In the genomic region with DNA sequence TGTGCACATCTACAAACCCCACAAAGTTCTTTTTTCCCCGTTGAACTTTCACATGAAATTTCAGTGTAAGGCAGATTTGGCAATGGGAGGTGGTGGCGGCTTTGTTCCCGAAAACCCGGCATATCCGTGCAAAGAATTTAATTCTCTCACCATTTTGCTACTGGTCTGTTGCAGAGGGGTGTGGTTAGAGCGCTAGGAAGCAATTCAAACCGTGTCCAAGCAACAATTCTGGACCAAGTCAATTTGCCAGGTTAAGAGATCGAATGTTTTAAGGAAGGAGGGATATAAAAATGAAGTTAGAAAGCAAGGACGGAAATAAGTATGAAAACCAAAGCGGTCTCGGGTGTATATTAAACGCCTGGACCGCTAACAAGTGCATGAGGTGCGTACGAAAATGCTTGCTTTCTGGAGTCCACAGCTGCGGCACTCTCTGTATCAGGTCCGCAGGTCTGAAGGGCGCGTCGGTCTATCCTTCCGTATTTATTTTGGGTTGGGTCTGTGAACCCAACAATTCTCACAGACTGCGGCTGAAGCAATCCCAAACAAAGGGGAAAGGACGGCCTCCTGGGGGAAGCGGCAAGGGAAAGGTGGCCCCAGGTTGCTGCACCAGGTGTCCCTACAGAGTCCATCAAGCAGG, we compare ENCODE assay signal across 8 mouse cellular contexts. TPM values are rescaled to one million over a fixed set of nuclear protein-coding genes. Genes with fewer than 3 reads are reported as not detected.
DNase-seq lines count a peak whose midpoint lies in the region; ATAC-seq lines count a peak whose summit lies in the region.

No protein-coding gene starts in this region.

- peak; percentile 29 for DNase-seq in adrenal gland, postnatal 10 days
- DNase-seq in adrenal gland, adult 18-20 months (ENCODE audit: low spot score in 2 of 2), result no peak
- DNase-seq in 3T3-L1 (ENCODE audit: low read depth, low spot score), result peak; percentile 63
- peak; percentile 55 for DNase-seq in embryo, embryonic 10.5 days (ENCODE audit: low spot score)
- DNase-seq in layer of hippocampus, postnatal 36 days, result no peak

- H3K9me3 ChIP-seq in heart, embryonic 16.5 days (replicated peaks; ENCODE audit: control insufficient read depth, low read length), result peaks cover 10% of the 10 kb centered on the region
- no peaks in the 10 kb centered on the region for H3K9me3 ChIP-seq in liver, embryonic 15.5 days (replicated peaks)
- H3K9me3 ChIP-seq in neural tube, embryonic 14.5 days (ENCODE audit: control insufficient read depth, low read length), result no peaks in the 10 kb centered on the region

- H3K36me3 ChIP-seq in heart, embryonic 16.5 days (ENCODE audit: control insufficient read depth, insufficient read depth), result 0 out of 2 replicates have a peak, but pooled peaks cover 2% of the 10 kb centered on the region
- H3K36me3 ChIP-seq in liver, embryonic 15.5 days (replicated peaks), result no peaks in the 10 kb centered on the region
- H3K36me3 ChIP-seq in neural tube, embryonic 14.5 days (ENCODE audit: control insufficient read depth, insufficient read depth, low read length), result no peaks in the 10 kb centered on the region

- peak; percentile 14; the same call in 1 of the 2 replicates for ATAC-seq in heart, embryonic 16.5 days (replicated peaks; ENCODE audit: extremely low read depth, insufficient read depth, low FRiP score)
- peak; percentile 27 for ATAC-seq in liver, embryonic 15.5 days (ENCODE audit: insufficient read depth)
- ATAC-seq in neural tube, embryonic 14.5 days (ENCODE audit: low read depth), result peak; percentile 9

- peak overlapping the region; percentile 83 for H3K9ac ChIP-seq in heart, embryonic 16.5 days (ENCODE audit: low read length)
- H3K9ac ChIP-seq in liver, embryonic 15.5 days, result peak overlapping the region; percentile 60
- H3K9ac ChIP-seq in neural tube, embryonic 14.5 days (replicated peaks; ENCODE audit: low read depth, low read length), result peak overlapping the region; percentile 67

- peaks cover 9% of the 10 kb centered on the region; the same call in 1 of the 2 replicates for H3K4me1 ChIP-seq in heart, embryonic 16.5 days (ENCODE audit: control insufficient read depth, insufficient read depth, low read length)
- peaks cover 21% of the 10 kb centered on the region for H3K4me1 ChIP-seq in liver, embryonic 15.5 days (replicated peaks)
- H3K4me1 ChIP-seq in neural tube, embryonic 14.5 days (ENCODE audit: control insufficient read depth, insufficient read depth, low read length), result peaks cover 13% of the 10 kb centered on the region

- H3K4me3 ChIP-seq in heart, embryonic 16.5 days (ENCODE audit: low read length), result peak overlapping the region; percentile 87
- peak overlapping the region; percentile 69 for H3K4me3 ChIP-seq in liver, embryonic 15.5 days (replicated peaks)
- H3K4me3 ChIP-seq in neural tube, embryonic 14.5 days (ENCODE audit: low read depth, low read length), result peak overlapping the region; percentile 86

- peaks cover 2% of the 10 kb centered on the region; the same call in 1 of the 2 replicates for H3K27me3 ChIP-seq in heart, embryonic 16.5 days (ENCODE audit: control insufficient read depth, insufficient read depth, low read length)
- peaks cover 23% of the 10 kb centered on the region for H3K27me3 ChIP-seq in liver, embryonic 15.5 days
- H3K27me3 ChIP-seq in neural tube, embryonic 14.5 days (ENCODE audit: control insufficient read depth, insufficient read depth, low read length), result no peaks in the 10 kb centered on the region

- WGBS in heart, embryonic 16.5 days, result 1% methylated on average over 24 of the region's 24 CpGs
- under 1% methylated on average over 24 of the region's 24 CpGs for WGBS in liver, embryonic 15.5 days (ENCODE audit: insufficient replicate concordance)
- WGBS in neural tube, embryonic 14.5 days, result 1% methylated on average over 24 of the region's 24 CpGs

- peak overlapping the region; percentile 82 for H3K27ac ChIP-seq in heart, embryonic 16.5 days (ENCODE audit: low read length)
- H3K27ac ChIP-seq in liver, embryonic 15.5 days (replicated peaks), result peak overlapping the region; percentile 57
- H3K27ac ChIP-seq in neural tube, embryonic 14.5 days (ENCODE audit: low read depth, low read length), result peak overlapping the region; percentile 48

- peak overlapping the region; percentile 94 for H3K4me2 ChIP-seq in heart, embryonic 16.5 days (ENCODE audit: low read depth, low read length)
- peak overlapping the region; percentile 97 for H3K4me2 ChIP-seq in liver, embryonic 15.5 days
- H3K4me2 ChIP-seq in neural tube, embryonic 14.5 days (ENCODE audit: low read depth, low read length), result peak overlapping the region; percentile 92

RNA-seq across cellular contexts. Expression of gene Nln, which starts 0.6 kb away (rescaled TPM):
- 10 to 100 TPM; 27.2 to 28.4 TPM for total RNA-seq in adrenal gland, postnatal 10 days (2021)
- 10 to 100 TPM; 15.2 to 16.5 TPM for total RNA-seq in adrenal gland, adult 18-20 months (2021)
- 20.3 and 21.8 TPM in 2 replicates for polyA plus RNA-seq in heart, embryonic 16.5 days (2015; fragmentation: Nextera tagmentation; extraction: Ambion mirVana)
- polyA plus RNA-seq in liver, embryonic 15.5 days (2015; fragmentation: Nextera tagmentation; extraction: Ambion mirVana), result 12.5 and 12.8 TPM in 2 replicates
- 63.6 and 71.6 TPM in 2 replicates for polyA plus RNA-seq in neural tube, embryonic 14.5 days (2014; fragmentation: Nextera tagmentation; extraction: Ambion mirVana)
- total RNA-seq in layer of hippocampus, postnatal 36 days (2021), result 10 to 100 TPM; 19.9 to 25.7 TPM

RNA-seq across cellular contexts. Expression of gene Sgtb, which starts 0.8 kb away (rescaled TPM):
- 1 to 10 TPM; 5.2 to 7.6 TPM for total RNA-seq in adrenal gland, postnatal 10 days (2021)
- 10 to 100 TPM in 1 of 2 experiments, 1 to 10 TPM in 1; 7.0 to 18.3 TPM for total RNA-seq in adrenal gland, adult 18-20 months (2021)
- 1.8 and 3.2 TPM in 2 replicates for polyA plus RNA-seq in heart, embryonic 16.5 days (2015; fragmentation: Nextera tagmentation; extraction: Ambion mirVana)
- polyA plus RNA-seq in liver, embryonic 15.5 days (2015; fragmentation: Nextera tagmentation; extraction: Ambion mirVana), result 0.47 and 0.70 TPM in 2 replicates
- polyA plus RNA-seq in neural tube, embryonic 14.5 days (2014; fragmentation: Nextera tagmentation; extraction: Ambion mirVana), result 33.0 and 38.5 TPM in 2 replicates
- 10 to 100 TPM; 69.0 to 76.2 TPM for total RNA-seq in layer of hippocampus, postnatal 36 days (2021)

Comparison
In these comparisons a context has a peak if more than half of its experiments do, and no peak if none do; other contexts are left out.
1. DNase-seq: peak in adrenal gland, postnatal 10 days (single experiment), 3T3-L1 (single experiment) and embryo, embryonic 10.5 days (single experiment); none in adrenal gland, adult 18-20 months (0 of 2) and layer of hippocampus, postnatal 36 days (0 of 2).
2. Peak in every context shown above with its lines, with median percentiles within 50 percentile points of each other: ATAC-seq, H3K27ac ChIP-seq, H3K4me2 ChIP-seq, H3K4me3 ChIP-seq and H3K9ac ChIP-seq.